Mouse (Mus musculus): ENCODE measurements around the gene Spn.

DNA sequence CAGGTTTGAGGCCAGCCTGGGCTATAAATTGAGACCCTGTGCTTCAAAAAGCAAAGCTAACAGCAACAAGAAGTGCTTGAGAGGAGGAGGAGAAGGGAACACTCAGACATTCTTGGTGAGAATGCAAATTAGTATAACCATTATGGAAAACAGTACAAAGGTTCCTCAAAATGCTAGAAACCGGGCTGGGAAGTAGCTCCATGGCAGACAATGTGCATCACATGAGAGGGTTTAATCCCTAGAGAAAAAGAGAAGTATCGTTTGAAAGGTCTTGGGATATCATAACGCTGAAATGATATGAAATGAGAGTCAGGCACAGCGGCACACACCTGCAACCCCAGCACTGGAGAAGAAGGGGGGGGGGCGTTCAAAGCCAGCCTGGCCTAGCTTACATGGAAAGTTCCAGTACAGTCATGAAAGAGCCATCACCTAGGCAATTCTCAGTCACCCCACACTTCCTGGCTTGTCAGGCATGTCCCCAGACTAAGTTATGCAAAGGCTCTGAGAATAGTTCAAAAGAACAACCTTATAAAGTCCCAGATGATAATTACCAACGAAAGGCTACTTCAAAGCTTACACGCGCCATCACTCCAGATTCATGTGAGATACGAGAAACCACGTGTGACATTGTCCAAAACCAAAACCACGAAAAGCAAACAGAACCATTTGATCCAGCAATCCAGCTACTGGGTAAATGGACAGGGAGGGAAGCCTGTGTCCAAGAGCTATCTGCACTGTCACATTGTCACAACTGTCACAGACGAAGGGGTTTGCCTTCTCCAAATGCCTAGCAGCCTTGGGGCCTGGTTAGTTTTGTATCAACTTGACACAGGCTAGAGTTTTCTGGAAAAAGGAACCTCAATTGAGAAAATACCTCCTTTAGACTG, 28.2 kb upstream of the Spn start:
- TF ChIP-seq CTCF (IDR thresholded peaks at IDR 0.05; ENCODE audit: low read depth, low read length), result no peak
- no peak for TF ChIP-seq POLR2A (IDR thresholded peaks at IDR 0.05; ENCODE audit: borderline replicate concordance, low read depth, low read length)

Data from bone marrow macrophage, adult 2 months (primary cell).